Mouse (Mus musculus) lung, postnatal 0 days (tissue): ENCODE results near the gene Pafah1b1.

ENCODE experiments used
- CTCF ChIP-seq: IDR thresholded peaks from 2 replicates; pipeline ENCODE4 v1.5.1; 2016; ENCODE audit warnings: antibody characterized with exemption, mild to moderate bottlenecking
- EP300 ChIP-seq: IDR thresholded peaks from 2 replicates; pipeline ENCODE4 v1.6.1; 2016; ENCODE audit warnings: antibody characterized with exemption, mild to moderate bottlenecking, control low read depth

DNA sequence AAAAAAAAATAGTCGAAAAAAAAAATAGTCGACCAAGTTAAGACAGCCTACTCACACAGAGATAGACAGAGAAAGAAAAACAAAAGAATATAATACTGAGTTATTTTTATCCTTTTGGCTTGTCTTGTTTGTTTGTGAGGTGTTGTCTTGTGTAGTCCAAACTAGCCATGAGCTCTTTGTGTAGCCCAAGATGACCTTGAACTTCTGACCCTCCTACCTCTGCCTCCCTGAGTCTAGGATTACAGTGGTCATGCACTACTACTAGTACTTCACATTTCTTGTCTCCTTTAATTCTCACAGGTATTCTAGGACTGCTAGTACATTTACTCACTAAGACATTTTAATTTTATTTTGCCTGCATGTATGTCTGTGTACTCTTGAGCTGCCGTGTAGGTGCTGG is 97.0 kb downstream of the Pafah1b1 start:
- TF ChIP-seq CTCF, result no peak
- no peak for TF ChIP-seq EP300
